Mouse (Mus musculus) forebrain, embryonic 10.5 days (tissue): ENCODE results near the gene Ces1a. TPM values are rescaled to one million over a fixed set of nuclear protein-coding genes. Genes with fewer than 3 reads are reported as not detected.

Experiments used
- DNase-seq: peaks from one replicate; pipeline ENCODE4 v3.0.0-alpha.2; 2017; ENCODE audit warnings: low spot score; ENCODE audit errors: extremely low spot score
- H3K27ac ChIP-seq: fragments of 300-500 bp; sonication (generic); 2 replicates; pipeline ENCODE4 v1.5.1; 2016; ENCODE audit warnings: mild to moderate bottlenecking
- H3K27me3 ChIP-seq: fragments of 300-500 bp; sonication (generic); 2 replicates; pipeline ENCODE4 v1.6.1; 2016; ENCODE audit warnings: mild to moderate bottlenecking; ENCODE audit not compliant: poor library complexity, severe bottlenecking
- H3K36me3 ChIP-seq: fragments of 300-500 bp; sonication (generic); replicated peaks from 2 replicates; pipeline ENCODE4 v1.6.1; 2016; ENCODE audit warnings: mild to moderate bottlenecking, moderate library complexity
- H3K4me1 ChIP-seq: fragments of 300-500 bp; sonication (generic); 2 replicates; pipeline ENCODE4 v1.6.1; 2016
- H3K4me3 ChIP-seq: fragments of 300-500 bp; sonication (generic); 2 replicates; pipeline ENCODE4 v1.5.1; 2016; ENCODE audit warnings: mild to moderate bottlenecking, moderate library complexity
- H3K9me3 ChIP-seq: fragments of 300-500 bp; sonication (generic); 2 replicates; pipeline ENCODE4 v1.6.1; 2016; ENCODE audit warnings: mild to moderate bottlenecking, moderate library complexity
- WGBS: fragments of 180-500 bp; shearing (Covaris S2); methylation state at CpG from one replicate; pipeline ENCODE4 v1.1.7; 2016; 5-methylcytosine and 5-hydroxymethylcytosine counted together
- polyA plus RNA-seq: library from polyadenylated mRNA; unstranded; fragments of >200 nt; fragmentation: Nextera tagmentation; extraction: Ambion mirVana; gene quantifications from 2 replicates; pipeline ENCODE4 v1.2.1, GENCODE M21; 2016

Ces1a gene
- polyA plus RNA-seq, 1 experiment from 2014 or later: not detected

- Histone ChIP-seq H3K4me1 (peaks cover 12% of the 10 kb centered on the region), H3K27me3 (no peaks in the 10 kb centered on the region), H3K9me3 (no peaks in the 10 kb centered on the region), H3K27ac (no peak overlapping the region), H3K4me3 (no peak overlapping the region), H3K36me3 (no peaks in the 10 kb centered on the region)
- WGBS: 94% methylated on average over 5 of the region's 5 CpGs
- no peak for DNase-seq
Observed at GRCm38 (mm10) chr8:92976656-92977055, 71.3 kb downstream of the Ces1a start.

GRCm38 (mm10) chr8:92972949-92973348, 75.0 kb downstream of the Ces1a start:
- Histone ChIP-seq H3K4me3 (no peak overlapping the region), H3K27ac (no peak overlapping the region), H3K9me3 (no peaks in the 10 kb centered on the region), H3K36me3 (no peaks in the 10 kb centered on the region), H3K4me1 (peaks cover 12% of the 10 kb centered on the region), H3K27me3 (no peaks in the 10 kb centered on the region)
- 88% methylated on average over 5 of the region's 5 CpGs for WGBS
- no peak for DNase-seq

Other genes starting within 250 kb of the Ces1a start
- gene Mmp2, start 220.9 kb downstream of the Ces1a start, polyA plus RNA-seq: 38.4 and 43.3 TPM in 2 replicates
- 2.2 and 3.6 TPM in 2 replicates for gene Lpcat2, start 192.9 kb downstream of the Ces1a start, polyA plus RNA-seq
- gene Capns2, start 146.8 kb downstream of the Ces1a start, polyA plus RNA-seq: 0.19 TPM in 1 of 2 replicates, not detected in the other
- 0.02 TPM in 1 of 2 replicates, not detected in the other for gene Slc6a2, start 88.1 kb downstream of the Ces1a start, polyA plus RNA-seq
- not detected in 2 replicates for gene Ces1b, start 31.8 kb upstream of the Ces1a start, polyA plus RNA-seq
- gene Ces1c, start 83.1 kb upstream of the Ces1a start, polyA plus RNA-seq: not detected in 2 replicates
- gene Ces1d, start 149.6 kb upstream of the Ces1a start, polyA plus RNA-seq: 0.62 and 1.0 TPM in 2 replicates
- gene Ces1e, start 181.4 kb upstream of the Ces1a start, polyA plus RNA-seq: not detected in 2 replicates
- gene Ces1f, start 231.6 kb upstream of the Ces1a start, polyA plus RNA-seq: not detected in 2 replicates